9 mouse cellular contexts compared by ENCODE assay signal in genomic region chr3:27371725-27372650, GRCm38 (mm10). TPM values are rescaled to one million over a fixed set of nuclear protein-coding genes. Genes with fewer than 3 reads are reported as not detected.
DNase-seq lines count a peak whose midpoint lies in the region; ATAC-seq and TF ChIP-seq lines count a peak whose summit lies in the region.
"Had no signal": no experiment of that assay in that cellular context is flagged by ENCODE, and none has a peak within 500 bp of the region (broad histone marks: within the 10 kb centered on the region; RNA-seq: fewer than 3 reads in every experiment).

No protein-coding gene starts in this region.

- peak overlapping the region; percentile 30 for H3K4me3 ChIP-seq in kidney, embryonic 15.5 days (replicated peaks)
- H3K4me3 ChIP-seq in cortical plate, adult 2 months (ENCODE audit: insufficient read depth, low read length) = peak overlapping the region; percentile 10; the same call in 1 of the 2 replicates
- H3K4me3 ChIP-seq in hindbrain, embryonic 13.5 days = peak overlapping the region; percentile 48
- H3K4me3 ChIP-seq in neural tube, embryonic 12.5 days = peak overlapping the region; percentile 37

- peak overlapping the region; percentile 53 for H3K4me2 ChIP-seq in kidney, embryonic 15.5 days
- H3K4me2 ChIP-seq in hindbrain, embryonic 13.5 days = peak overlapping the region; percentile 93
- peak overlapping the region; percentile 78 for H3K4me2 ChIP-seq in neural tube, embryonic 12.5 days (replicated peaks)

- no peak for TF ChIP-seq POLR2A in cortical plate, adult 2 months (IDR thresholded peaks at IDR 0.05; ENCODE audit: extremely low read depth, insufficient read depth, low read length)

- no peak for TF ChIP-seq CTCF in cortical plate, adult 2 months (IDR thresholded peaks at IDR 0.05; ENCODE audit: extremely low read depth, insufficient read depth, low read length)

- H3K27me3 ChIP-seq in kidney, embryonic 15.5 days = peaks cover 61% of the 10 kb centered on the region
- H3K27me3 ChIP-seq in hindbrain, embryonic 13.5 days = peaks cover 65% of the 10 kb centered on the region
- peaks cover 44% of the 10 kb centered on the region for H3K27me3 ChIP-seq in neural tube, embryonic 12.5 days (replicated peaks)

- peaks cover 17% of the 10 kb centered on the region for H3K4me1 ChIP-seq in kidney, embryonic 15.5 days
- H3K4me1 ChIP-seq in cortical plate, adult 2 months (ENCODE audit: control insufficient read depth, insufficient read depth, low read length) = no peaks in the 10 kb centered on the region
- H3K4me1 ChIP-seq in hindbrain, embryonic 13.5 days (replicated peaks) = peaks cover 22% of the 10 kb centered on the region
- H3K4me1 ChIP-seq in neural tube, embryonic 12.5 days = peaks cover 17% of the 10 kb centered on the region

- H3K9ac ChIP-seq in kidney, embryonic 15.5 days = no peak overlapping the region
- peak overlapping the region; percentile 57 for H3K9ac ChIP-seq in hindbrain, embryonic 13.5 days
- no peak overlapping the region for H3K9ac ChIP-seq in neural tube, embryonic 12.5 days

- no peaks in the 10 kb centered on the region for H3K9me3 ChIP-seq in kidney, embryonic 15.5 days (replicated peaks)
- no peaks in the 10 kb centered on the region for H3K9me3 ChIP-seq in hindbrain, embryonic 13.5 days
- no peaks in the 10 kb centered on the region for H3K9me3 ChIP-seq in neural tube, embryonic 12.5 days

- H3K36me3 ChIP-seq in kidney, embryonic 15.5 days = no peaks in the 10 kb centered on the region
- no peaks in the 10 kb centered on the region for H3K36me3 ChIP-seq in hindbrain, embryonic 13.5 days
- no peaks in the 10 kb centered on the region for H3K36me3 ChIP-seq in neural tube, embryonic 12.5 days

- no peak for ATAC-seq in kidney, embryonic 15.5 days (replicated peaks; ENCODE audit: low FRiP score)
- ATAC-seq in hindbrain, embryonic 13.5 days (ENCODE audit: low FRiP score) = peak; percentile 64; the same call in 1 of the 2 replicates
- ATAC-seq in neural tube, embryonic 12.5 days (ENCODE audit: low FRiP score, low read depth) = peak; percentile 51

- WGBS in kidney, embryonic 15.5 days = 1% methylated on average over 75 of the region's 77 CpGs
- WGBS in hindbrain, embryonic 13.5 days = 2% methylated on average over 76 of the region's 77 CpGs
- 1% methylated on average over 77 of the region's 77 CpGs for WGBS in neural tube, embryonic 12.5 days

- H3K27ac ChIP-seq in kidney, embryonic 15.5 days = no peak overlapping the region
- no peak overlapping the region for H3K27ac ChIP-seq in cortical plate, adult 2 months (ENCODE audit: insufficient read depth, low read length)
- H3K27ac ChIP-seq in hindbrain, embryonic 13.5 days = no peak overlapping the region
- no peak overlapping the region for H3K27ac ChIP-seq in neural tube, embryonic 12.5 days

- no peak for DNase-seq in kidney, adult 18-20 months
- DNase-seq in adrenal gland, postnatal 14 days = no peak
- DNase-seq in kidney, postnatal 4 days = no peak
- DNase-seq in left cerebral cortex, adult 11 months (ENCODE audit: low spot score) = no peak

RNA-seq across cellular contexts. Expression of gene Ghsr, which starts 0.8 kb away (rescaled TPM):
- polyA plus RNA-seq in kidney, embryonic 15.5 days (2015; fragmentation: Nextera tagmentation; extraction: Ambion mirVana) = not detected in 2 replicates
- polyA plus RNA-seq in cortical plate, adult 2 months (2012; rRNA removed) = 0.02 and 0.09 TPM in 2 replicates
- polyA plus RNA-seq in hindbrain, embryonic 13.5 days (2015; fragmentation: Nextera tagmentation; extraction: Ambion mirVana) = 0.25 and 0.29 TPM in 2 replicates
- polyA plus RNA-seq in neural tube, embryonic 12.5 days (2016; fragmentation: Nextera tagmentation; extraction: Ambion mirVana) = 0.41 and 0.62 TPM in 2 replicates
- not detected in 2 replicates for total RNA-seq in adrenal gland, postnatal 14 days (2021)
- polyA plus RNA-seq: large intestine, adult 2 months had no signal

RNA-seq across cellular contexts. Expression of gene Tnfsf10, which starts 55.2 kb away (rescaled TPM):
- 0.44 and 0.45 TPM in 2 replicates for polyA plus RNA-seq in kidney, embryonic 15.5 days (2015; fragmentation: Nextera tagmentation; extraction: Ambion mirVana)
- 2.1 and 2.4 TPM in 2 replicates for polyA plus RNA-seq in cortical plate, adult 2 months (2012; rRNA removed)
- polyA plus RNA-seq in hindbrain, embryonic 13.5 days (2015; fragmentation: Nextera tagmentation; extraction: Ambion mirVana) = 0.06 and 0.23 TPM in 2 replicates
- polyA plus RNA-seq in neural tube, embryonic 12.5 days (2016; fragmentation: Nextera tagmentation; extraction: Ambion mirVana) = not detected in 2 replicates
- 12.7 and 14.5 TPM in 2 replicates for total RNA-seq in adrenal gland, postnatal 14 days (2021)
